Mouse (Mus musculus) hindbrain, embryonic 10.5 days (tissue): ENCODE measurements around the gene Mstn. TPM values are rescaled to one million over a fixed set of nuclear protein-coding genes. Genes with fewer than 3 reads are reported as not detected.

ENCODE experiments used
- DNase-seq: peaks from one replicate; pipeline ENCODE4 v3.0.0-alpha.2; 2017; ENCODE audit warnings: low spot score
- H3K27ac ChIP-seq: fragments of 300-500 bp; sonication (generic); 2 replicates; pipeline ENCODE4 v1.5.1; 2016; ENCODE audit warnings: mild to moderate bottlenecking, moderate library complexity
- H3K27me3 ChIP-seq: fragments of 300-500 bp; sonication (generic); 2 replicates; pipeline ENCODE4 v1.6.1; 2016; ENCODE audit warnings: mild to moderate bottlenecking; ENCODE audit not compliant: poor library complexity, insufficient read depth, severe bottlenecking
- H3K36me3 ChIP-seq: fragments of 300-500 bp; sonication (generic); 2 replicates; pipeline ENCODE4 v1.6.1; 2016; ENCODE audit warnings: mild to moderate bottlenecking, moderate library complexity
- H3K4me1 ChIP-seq: fragments of 300-500 bp; sonication (generic); replicated peaks from 2 replicates; pipeline ENCODE4 v1.6.1; 2016; ENCODE audit warnings: mild to moderate bottlenecking
- H3K4me3 ChIP-seq: fragments of 300-500 bp; sonication (generic); 2 replicates; pipeline ENCODE4 v1.5.1; 2016; ENCODE audit warnings: mild to moderate bottlenecking, moderate library complexity
- H3K9me3 ChIP-seq: fragments of 300-500 bp; sonication (generic); 2 replicates; pipeline ENCODE4 v1.6.1; 2016; ENCODE audit warnings: mild to moderate bottlenecking, moderate library complexity
- WGBS: fragments of 180-500 bp; shearing (Covaris S2); methylation state at CpG from one replicate; pipeline ENCODE4 v1.1.7; 2016; 5-methylcytosine and 5-hydroxymethylcytosine counted together
- polyA plus RNA-seq: library from polyadenylated mRNA; unstranded; fragments of >200 nt; fragmentation: Nextera tagmentation; extraction: Ambion mirVana; gene quantifications from 2 replicates; pipeline ENCODE4 v1.2.1, GENCODE M21; 2016

The Mstn gene
- polyA plus RNA-seq: 1.6 and 4.6 TPM in 2 replicates

DNA sequence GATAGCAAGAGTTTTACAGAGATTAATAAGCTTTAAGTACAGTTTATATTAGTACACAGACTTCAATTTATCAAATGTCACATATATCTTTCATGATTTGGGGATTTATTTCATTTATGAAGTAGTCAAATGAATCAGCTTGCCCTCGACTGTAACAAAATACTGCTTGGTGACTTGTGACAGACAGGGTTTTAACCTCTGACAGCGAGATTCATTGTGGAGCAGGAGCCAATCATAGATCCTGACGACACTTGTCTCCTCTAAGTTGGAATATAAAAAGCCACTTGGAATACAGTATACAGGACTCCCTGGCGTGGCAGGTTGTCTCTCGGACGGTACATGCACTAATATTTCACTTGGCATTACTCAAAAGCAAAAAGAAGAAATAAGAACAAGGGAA, at the start of gene Mstn:
Mstn (plus strand) TSS at position 301 of the 400 bp plus-strand sequence.
- Histone ChIP-seq H3K4me1 (peaks cover 24% of the 10 kb centered on the region), H3K9me3 (no peaks in the 10 kb centered on the region), H3K27ac (peak within 1 kb of the TSS; percentile 76), H3K27me3 (no peaks in the 10 kb centered on the region), H3K36me3 (no peaks in the 10 kb centered on the region), H3K4me3 (no peak within 1 kb of the TSS)
- WGBS: 61% methylated on average over 6 of the region's 6 CpGs
- no peak for DNase-seq

DNA sequence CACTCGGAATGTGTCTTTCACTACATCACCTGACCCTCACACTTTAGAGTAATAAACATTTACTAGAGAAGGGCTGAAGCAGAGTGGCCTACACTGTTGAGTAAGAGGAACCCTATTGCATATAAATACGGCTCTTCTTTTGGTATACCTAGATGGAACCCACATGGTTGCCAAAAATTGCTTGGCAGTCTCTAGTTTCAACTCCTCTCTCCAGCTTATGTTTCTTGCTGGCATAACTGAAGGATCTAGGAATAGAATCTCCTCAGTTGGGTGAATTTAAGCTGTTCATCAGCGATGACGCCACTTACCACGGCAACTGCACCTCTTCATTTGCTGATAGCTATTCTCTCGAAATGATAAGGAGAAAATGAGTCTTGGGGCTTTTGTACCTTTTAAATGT, 46.7 kb upstream of the Mstn start:
- Histone ChIP-seq H3K27me3 (no peaks in the 10 kb centered on the region), H3K27ac (no peak overlapping the region), H3K4me1 (no peaks in the 10 kb centered on the region), H3K9me3 (no peaks in the 10 kb centered on the region), H3K36me3 (no peaks in the 10 kb centered on the region), H3K4me3 (no peak overlapping the region)
- WGBS: 91% methylated on average over 6 of the region's 6 CpGs
- DNase-seq: no peak

GRCm38 (mm10) chr1:53015606-53016005, 45.8 kb upstream of the Mstn start:
- WGBS: 62% methylated on average over 5 of the region's 5 CpGs
- Histone ChIP-seq H3K36me3 (no peaks in the 10 kb centered on the region), H3K27me3 (no peaks in the 10 kb centered on the region), H3K4me3 (no peak overlapping the region), H3K27ac (no peak overlapping the region), H3K4me1 (no peaks in the 10 kb centered on the region), H3K9me3 (no peaks in the 10 kb centered on the region)
- DNase-seq: no peak

GRCm38 (mm10) chr1:53018746-53019505, 42.5 kb upstream of the Mstn start:
- Histone ChIP-seq H3K36me3 (no peaks in the 10 kb centered on the region), H3K27me3 (no peaks in the 10 kb centered on the region), H3K4me1 (no peaks in the 10 kb centered on the region), H3K27ac (no peak overlapping the region), H3K9me3 (no peaks in the 10 kb centered on the region), H3K4me3 (no peak overlapping the region)
- 71% methylated on average over 3 of the region's 3 CpGs for WGBS
- no peak for DNase-seq

GRCm38 (mm10) chr1:53020079-53020478, 41.4 kb upstream of the Mstn start, which contains the start of gene 1700019D03Rik:
Gene 1700019D03Rik (minus strand): TSS chr1:53020179.
- Histone ChIP-seq H3K9me3 (no peaks in the 10 kb centered on the region), H3K4me3 (no peak within 1 kb of the TSS), H3K27me3 (no peaks in the 10 kb centered on the region), H3K4me1 (no peaks in the 10 kb centered on the region), H3K27ac (no peak within 1 kb of the TSS), H3K36me3 (no peaks in the 10 kb centered on the region)
- WGBS: 61% methylated on average over 5 of the region's 5 CpGs
- DNase-seq: no peak

- no peak overlapping the region for H3K27ac ChIP-seq
- no peak for DNase-seq
- H3K9me3 ChIP-seq: no peaks in the 10 kb centered on the region
- H3K36me3 ChIP-seq: no peaks in the 10 kb centered on the region
- H3K4me1 ChIP-seq: no peaks in the 10 kb centered on the region
- no peak overlapping the region for H3K4me3 ChIP-seq
- no peaks in the 10 kb centered on the region for H3K27me3 ChIP-seq
Measured at GRCm38 (mm10) chr1:53032550-53032949, 28.9 kb upstream of the Mstn start.

GRCm38 (mm10) chr1:53037443-53037871, 24.0 kb upstream of the Mstn start:
- no peak for DNase-seq
- H3K27me3 ChIP-seq: no peaks in the 10 kb centered on the region
- H3K36me3 ChIP-seq: no peaks in the 10 kb centered on the region
- no peaks in the 10 kb centered on the region for H3K9me3 ChIP-seq
- 87% methylated on average over 5 of the region's 5 CpGs for WGBS
- H3K4me3 ChIP-seq: no peak overlapping the region
- H3K4me1 ChIP-seq: no peaks in the 10 kb centered on the region
- no peak overlapping the region for H3K27ac ChIP-seq

DNA sequence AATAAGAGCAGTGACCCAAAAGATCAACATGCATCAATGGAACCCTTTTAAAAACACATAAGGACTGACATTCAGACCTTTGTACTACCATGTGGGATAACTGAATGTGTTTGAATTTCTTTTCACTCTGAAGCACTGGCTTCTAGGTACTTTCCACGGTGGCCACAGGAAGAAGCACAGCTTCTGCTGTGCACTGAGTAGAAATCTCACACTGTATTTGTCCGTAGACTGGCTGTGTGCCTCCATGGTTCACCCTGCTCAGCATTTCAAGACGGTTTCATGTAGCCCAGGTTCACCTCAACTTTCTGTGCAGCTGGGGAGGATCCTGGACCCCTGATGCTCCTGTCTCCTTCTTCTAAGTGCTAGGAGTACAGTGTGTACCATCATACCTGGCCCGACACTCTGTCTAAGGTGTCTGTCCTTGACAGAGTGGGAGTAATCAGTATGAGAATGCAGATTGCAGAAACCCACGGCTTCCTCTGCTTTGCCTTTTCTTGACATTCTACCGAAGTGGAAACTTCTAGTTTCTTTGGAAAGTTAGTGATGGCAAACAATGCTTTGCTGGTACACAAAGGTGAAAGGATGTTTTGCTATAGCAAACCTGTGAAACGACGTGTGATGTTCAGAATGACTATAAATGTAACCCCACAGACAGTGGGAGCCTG, 11.5 kb upstream of the Mstn start:
- Histone ChIP-seq H3K27ac (no peak overlapping the region), H3K9me3 (no peaks in the 10 kb centered on the region), H3K4me1 (no peaks in the 10 kb centered on the region), H3K36me3 (no peaks in the 10 kb centered on the region), H3K27me3 (no peaks in the 10 kb centered on the region), H3K4me3 (no peak overlapping the region)
- DNase-seq: no peak
- 82% methylated on average over 8 of the region's 8 CpGs for WGBS

DNA sequence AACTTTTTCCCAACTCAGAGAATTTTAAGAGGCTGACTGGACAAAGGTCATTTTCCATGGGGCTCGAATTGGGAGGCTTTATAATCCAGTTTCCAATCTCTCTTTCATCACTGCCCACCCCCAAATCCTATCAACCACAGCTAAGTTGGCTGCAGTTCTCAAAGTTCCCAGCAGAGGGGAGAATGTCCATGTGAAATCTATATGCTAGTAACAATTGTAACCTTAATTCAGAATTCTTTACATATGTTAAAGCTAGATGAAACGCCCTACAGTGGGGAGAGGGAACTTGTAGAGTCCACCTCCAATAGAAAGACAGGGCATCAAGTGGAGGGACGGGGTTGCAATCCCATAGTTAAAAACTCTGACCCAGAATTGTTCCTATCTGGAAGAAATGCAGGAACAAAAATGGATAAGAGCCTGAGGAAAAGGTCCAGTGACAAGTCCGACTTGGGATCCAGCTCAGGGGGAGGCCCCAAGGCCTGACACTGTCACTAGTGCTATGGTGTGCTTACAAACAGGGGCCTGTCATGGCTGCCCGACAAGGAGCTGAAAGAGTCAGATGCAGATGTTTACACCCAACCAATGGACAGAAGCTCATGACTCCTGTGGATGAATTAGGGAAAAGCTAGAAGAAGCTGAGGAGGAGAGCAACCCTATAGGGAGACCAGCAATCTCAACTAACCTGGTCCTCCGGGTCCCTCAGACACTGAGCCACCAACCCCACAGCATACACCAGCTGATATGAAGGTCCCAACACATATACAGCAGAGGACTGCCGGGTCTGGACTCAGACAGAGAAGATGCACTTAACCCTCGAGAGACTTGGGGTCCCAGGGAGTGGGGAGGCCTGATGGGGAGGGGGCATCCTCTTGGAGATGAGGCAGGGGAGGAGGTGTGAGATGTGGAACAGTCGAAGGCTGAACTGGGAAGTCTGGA, 8.1 kb upstream of the Mstn start:
- Histone ChIP-seq H3K4me3 (no peak overlapping the region), H3K27ac (no peak overlapping the region), H3K4me1 (no peaks in the 10 kb centered on the region), H3K36me3 (no peaks in the 10 kb centered on the region), H3K27me3 (no peaks in the 10 kb centered on the region), H3K9me3 (no peaks in the 10 kb centered on the region)
- DNase-seq: peak; percentile 60
- WGBS: 52% methylated on average over 9 of the region's 9 CpGs

- H3K27me3 ChIP-seq: no peaks in the 10 kb centered on the region
- no peak for DNase-seq
- H3K4me3 ChIP-seq: no peak overlapping the region
- H3K9me3 ChIP-seq: no peaks in the 10 kb centered on the region
- WGBS: 83% methylated on average over 5 of the region's 5 CpGs
- H3K27ac ChIP-seq: no peak overlapping the region
- H3K4me1 ChIP-seq: peaks cover 24% of the 10 kb centered on the region
- no peaks in the 10 kb centered on the region for H3K36me3 ChIP-seq
Measured at GRCm38 (mm10) chr1:53059106-53059505, 2.3 kb upstream of the Mstn start.

DNA sequence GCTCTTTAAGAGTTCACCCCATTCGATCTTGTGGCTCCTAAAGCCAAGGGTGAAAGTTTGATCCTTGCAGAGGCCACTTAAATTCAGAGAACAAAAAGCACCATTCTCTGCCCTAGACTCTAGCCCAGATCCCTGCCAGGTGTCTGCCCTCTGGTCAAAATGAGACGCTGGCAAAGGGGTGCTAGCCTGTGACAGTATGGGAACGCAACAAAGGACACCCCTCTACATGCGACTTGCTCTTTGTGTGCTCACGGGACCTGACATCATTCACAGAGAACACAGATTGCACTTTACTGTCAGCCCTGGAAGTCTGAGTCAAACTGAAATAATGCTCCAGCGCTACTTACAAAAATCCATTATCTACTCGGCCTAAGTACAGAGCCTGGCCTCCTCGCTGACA, 941 bp upstream of the Mstn start:
- no peaks in the 10 kb centered on the region for H3K36me3 ChIP-seq
- 61% methylated on average over 8 of the region's 8 CpGs for WGBS
- H3K9me3 ChIP-seq: no peaks in the 10 kb centered on the region
- peak overlapping the region; percentile 76 for H3K27ac ChIP-seq
- H3K4me3 ChIP-seq: no peak overlapping the region
- peaks cover 24% of the 10 kb centered on the region for H3K4me1 ChIP-seq
- peak; percentile 23 for DNase-seq
- no peaks in the 10 kb centered on the region for H3K27me3 ChIP-seq

GRCm38 (mm10) chr1:53061871-53062608, 600 bp downstream of the Mstn start:
- Histone ChIP-seq H3K27ac (no peak overlapping the region), H3K4me3 (no peak overlapping the region), H3K36me3 (no peaks in the 10 kb centered on the region), H3K27me3 (no peaks in the 10 kb centered on the region), H3K9me3 (no peaks in the 10 kb centered on the region), H3K4me1 (peaks cover 24% of the 10 kb centered on the region)
- WGBS: 71% methylated on average over 13 of the region's 13 CpGs
- DNase-seq: no peak
